Mouse (Mus musculus) gastrocnemius, adult 18-20 months (tissue): ENCODE results near the gene Plekhd1. TPM values are rescaled to one million over a fixed set of nuclear protein-coding genes. Genes with fewer than 3 reads are reported as not detected.

ENCODE experiments used
- DNase-seq: peaks from one replicate; pipeline ENCODE4 v3.0.0; 2021; ENCODE audit warnings: low spot score
- total RNA-seq, 2 experiments: library from RNA; stranded (reverse); gene quantifications; 2 replicates each; pipeline ENCODE4 v1.2.3; 2021

Plekhd1 gene
- total RNA-seq, 2 experiments from 2014 or later = 0.46 to 0.66 TPM

- no peak for DNase-seq
Observed at GRCm38 (mm10) chr12:80746031-80746813, 53.8 kb downstream of the Plekhd1 start.

- no peak for DNase-seq
Observed at GRCm38 (mm10) chr12:80751556-80751955, 59.2 kb downstream of the Plekhd1 start.

GRCm38 (mm10) chr12:80757751-80758558 lies 65.6 kb downstream of the Plekhd1 start:
- DNase-seq = peak; percentile 52

GRCm38 (mm10) chr12:80758559-80759386 lies 66.4 kb downstream of the Plekhd1 start:
- DNase-seq = no peak

- DNase-seq = no peak
Observed at GRCm38 (mm10) chr12:80759387-80759712, 67.0 kb downstream of the Plekhd1 start.

GRCm38 (mm10) chr12:80759713-80760395 lies 67.5 kb downstream of the Plekhd1 start:
- no peak for DNase-seq

- peak; percentile 62 for DNase-seq
Observed at GRCm38 (mm10) chr12:80760396-80760801, 68.0 kb downstream of the Plekhd1 start, which contains the start of gene Ccdc177. TSS of gene Ccdc177 (minus strand) at chr12:80760687.

GRCm38 (mm10) chr12:80762982-80763381 lies 70.6 kb downstream of the Plekhd1 start:
- DNase-seq = no peak

- no peak for DNase-seq
Observed at GRCm38 (mm10) chr12:80764116-80764515, 71.7 kb downstream of the Plekhd1 start.

GRCm38 (mm10) chr12:80769697-80770096 lies 77.3 kb downstream of the Plekhd1 start:
- peak; percentile 71 for DNase-seq

Other genes starting within 250 kb of the Plekhd1 start
- 10 to 100 TPM; 24.3 to 27.0 TPM for gene Exd2, start 229.5 kb upstream of the Plekhd1 start, total RNA-seq
- 1 to 10 TPM; 3.0 TPM for gene Galnt16, start 174.3 kb upstream of the Plekhd1 start, total RNA-seq
- gene Slc39a9, start 48.7 kb upstream of the Plekhd1 start, total RNA-seq = 1 to 10 TPM; 6.9 to 8.3 TPM
- gene Erh, start 48.2 kb upstream of the Plekhd1 start, total RNA-seq = 10 to 100 TPM; 14.7 to 18.2 TPM
- not detected for gene Ccdc177, start 68.1 kb downstream of the Plekhd1 start, total RNA-seq
- 10 to 100 TPM; 39.3 to 43.9 TPM for gene Susd6, start 97.9 kb downstream of the Plekhd1 start, total RNA-seq